In the genomic region with DNA sequence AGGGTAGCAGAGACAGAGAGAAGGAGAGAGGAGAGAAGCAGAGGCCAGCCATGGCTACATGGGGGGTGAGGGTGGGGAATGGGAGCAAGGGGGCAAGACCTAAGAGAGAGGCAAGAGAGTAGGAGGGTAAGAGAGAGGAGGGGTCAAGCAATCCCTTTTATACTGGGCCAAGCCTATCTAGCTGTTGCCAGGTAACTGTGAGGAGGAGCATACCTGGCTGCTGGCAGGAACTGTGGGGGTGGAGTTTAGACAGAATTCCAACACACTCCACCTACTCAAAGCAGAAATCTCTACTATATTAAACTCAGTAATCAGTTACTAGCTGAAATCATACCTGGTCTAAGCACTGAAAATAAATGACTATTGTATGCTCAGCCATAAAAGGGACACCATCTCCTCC, we compare ENCODE assay signal across 11 mouse cellular contexts. TPM values are rescaled to one million over a fixed set of nuclear protein-coding genes. Genes with fewer than 3 reads are reported as not detected.
DNase-seq lines count a peak whose midpoint lies in the region; ATAC-seq and TF ChIP-seq lines count a peak whose summit lies in the region.
"Had no signal": no experiment of that assay in that cellular context is flagged by ENCODE, and none has a peak within 500 bp of the region (broad histone marks: within the 10 kb centered on the region; RNA-seq: fewer than 3 reads in every experiment).

No protein-coding gene starts in this region.

- H3K9ac ChIP-seq in kidney, postnatal 0 days (ENCODE audit: low read depth, low read length): no peak overlapping the region
- H3K9ac ChIP-seq in lung, embryonic 16.5 days (ENCODE audit: low read length): no peak overlapping the region

- H3K36me3 ChIP-seq in kidney, postnatal 0 days (ENCODE audit: insufficient read depth, low read length): no peaks in the 10 kb centered on the region
- no peaks in the 10 kb centered on the region for H3K36me3 ChIP-seq in lung, embryonic 16.5 days (ENCODE audit: control insufficient read depth, insufficient read depth, low read length)
- H3K36me3 ChIP-seq: hindbrain, embryonic 15.5 days had no signal

- H3K9me3 ChIP-seq in kidney, postnatal 0 days (replicated peaks; ENCODE audit: low read length): no peaks in the 10 kb centered on the region
- no peaks in the 10 kb centered on the region for H3K9me3 ChIP-seq in lung, embryonic 16.5 days (ENCODE audit: control insufficient read depth, low read length)
- H3K9me3 ChIP-seq: hindbrain, embryonic 15.5 days had no signal

- no peak overlapping the region for H3K27ac ChIP-seq in kidney, postnatal 0 days
- H3K27ac ChIP-seq in lung, embryonic 16.5 days (ENCODE audit: low read length): no peak overlapping the region
- H3K27ac ChIP-seq: hindbrain, embryonic 15.5 days had no signal

- 0 out of 2 replicates have a peak, but pooled peaks cover 14% of the 10 kb centered on the region for H3K4me1 ChIP-seq in kidney, postnatal 0 days (replicated peaks; ENCODE audit: insufficient read depth, low read length)
- peaks cover 20% of the 10 kb centered on the region for H3K4me1 ChIP-seq in lung, embryonic 16.5 days (replicated peaks; ENCODE audit: control insufficient read depth, insufficient read depth, low read length)

- intact Hi-C loops in heart, postnatal 10 days (cut with DNase I): no loop called here

- peak overlapping the region; percentile 78 for H3K4me2 ChIP-seq in kidney, postnatal 0 days (ENCODE audit: low read length)
- peak overlapping the region; percentile 85 for H3K4me2 ChIP-seq in lung, embryonic 16.5 days (ENCODE audit: low read depth, low read length)

- ATAC-seq in kidney, postnatal 0 days (replicated peaks; ENCODE audit: low FRiP score, low read depth): no peak
- ATAC-seq in lung, embryonic 16.5 days (ENCODE audit: low read depth): no peak
- ATAC-seq in granulocyte monocyte progenitor cell, adult 5-6 weeks (replicated peaks; ENCODE audit: poor library complexity, severe bottlenecking): no peak
- ATAC-seq: forebrain, embryonic 16.5 days had no signal

- TF ChIP-seq CTCF in kidney, postnatal 0 days (IDR thresholded peaks at IDR 0.05; ENCODE audit: low read depth): no peak

- H3K4me3 ChIP-seq in kidney, postnatal 0 days (replicated peaks; ENCODE audit: low read depth, low read length): no peak overlapping the region
- peak overlapping the region; percentile 94 for H3K4me3 ChIP-seq in lung, embryonic 16.5 days (ENCODE audit: low read length)

- no peaks in the 10 kb centered on the region for H3K27me3 ChIP-seq in kidney, postnatal 0 days (ENCODE audit: insufficient read depth, low read length)
- no peaks in the 10 kb centered on the region for H3K27me3 ChIP-seq in lung, embryonic 16.5 days (ENCODE audit: control insufficient read depth, insufficient read depth, low read depth, low read length)
- H3K27me3 ChIP-seq: hindbrain, embryonic 15.5 days had no signal

- peak; percentile 82 for DNase-seq in heart, adult 11 months
- DNase-seq in heart, postnatal 10 days: no peak
- DNase-seq in R1 (ENCODE audit: low read depth, low spot score): peak; percentile 81
- DNase-seq in kidney, postnatal 0 days (ENCODE audit: low spot score): peak; percentile 3
- no peak for DNase-seq in cerebellum, adult 11 months
- DNase-seq in MN1 (ENCODE audit: low spot score): no peak
- DNase-seq: cerebellum, adult 8-10 months had no signal

RNA-seq across cellular contexts. Expression of a gene that starts 1.6 kb away (rescaled TPM):
- total RNA-seq in heart, postnatal 10 days (2021): 10 to 100 TPM; 16.9 to 20.5 TPM
- 51.4 and 56.6 TPM in 2 replicates for polyA plus RNA-seq in kidney, postnatal 0 days (2015; fragmentation: Nextera tagmentation; extraction: Ambion mirVana)
- 44.7 and 50.3 TPM in 2 replicates for polyA plus RNA-seq in lung, embryonic 16.5 days (2015; fragmentation: Nextera tagmentation; extraction: Ambion mirVana)
- total RNA-seq in granulocyte monocyte progenitor cell, adult 5-6 weeks (2014; fragmentation: Nextera tagmentation): 25.2 and 32.4 TPM in 2 replicates
- 33.0 and 42.7 TPM in 2 replicates for total RNA-seq in granulocyte monocyte progenitor cell, adult 5-6 weeks (2017)

Comparison
In these comparisons a context has a peak if more than half of its experiments do, and no peak if none do; other contexts are left out.
1. DNase-seq: peak in heart, adult 11 months (single experiment), R1 (single experiment) and kidney, postnatal 0 days (single experiment); none in heart, postnatal 10 days (0 of 2), cerebellum, adult 11 months (single experiment) and MN1 (single experiment).